Mouse (Mus musculus): ENCODE measurements around the gene Sox13. TPM values are rescaled to one million over a fixed set of nuclear protein-coding genes. Genes with fewer than 3 reads are reported as not detected.

The Sox13 gene
- polyA plus RNA-seq, 1 experiment from 2014 or later, result 6.7 TPM

DNA sequence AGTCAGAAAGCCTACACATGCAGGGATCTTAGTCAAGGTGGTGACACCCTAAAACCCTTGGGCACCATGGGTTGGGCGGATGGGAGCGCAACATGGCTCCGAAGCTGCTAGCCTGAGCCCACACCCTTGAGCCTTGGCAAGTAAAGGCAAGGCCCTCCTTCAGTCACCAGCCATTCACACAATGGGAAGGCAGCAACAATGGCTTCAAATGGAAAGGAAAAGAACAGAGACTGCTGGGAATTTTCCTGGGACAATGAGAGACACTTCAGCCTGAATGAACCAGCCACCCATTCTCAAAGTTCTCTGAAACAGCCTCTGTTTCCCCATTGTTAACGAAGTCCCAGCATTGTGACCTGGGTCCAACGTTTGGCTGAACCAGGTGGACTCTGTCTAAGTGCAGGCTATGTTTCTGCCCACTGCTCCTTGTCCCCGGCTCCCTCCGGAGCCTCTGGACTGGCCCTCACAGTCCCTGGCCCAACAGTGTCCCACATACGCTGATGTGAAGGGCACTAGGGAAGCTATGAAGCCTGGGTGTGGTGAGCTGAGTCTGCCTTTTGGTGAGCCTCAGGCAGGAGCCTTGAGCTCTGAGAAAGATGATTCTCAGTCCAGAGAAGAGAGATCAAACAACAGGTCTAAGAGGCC lies 12.6 kb downstream of the Sox13 start:
- ATAC-seq (ENCODE audit: low read depth), result no peak
- H3K36me3 ChIP-seq (ENCODE audit: control insufficient read depth, insufficient read depth, low read length), result no peaks in the 10 kb centered on the region
- no peaks in the 10 kb centered on the region for H3K27me3 ChIP-seq (ENCODE audit: control insufficient read depth, insufficient read depth, low read depth, low read length)
- H3K4me2 ChIP-seq (ENCODE audit: low read depth, low read length), result no peak overlapping the region
- 78% methylated on average over 8 of the region's 8 CpGs for WGBS
- no peak overlapping the region for H3K4me3 ChIP-seq (ENCODE audit: low read length)
- no peak overlapping the region for H3K27ac ChIP-seq (ENCODE audit: low read length)
- H3K9ac ChIP-seq (ENCODE audit: low read length), result no peak overlapping the region
- peaks cover 34% of the 10 kb centered on the region for H3K4me1 ChIP-seq (replicated peaks; ENCODE audit: control insufficient read depth, insufficient read depth, low read length)
- H3K9me3 ChIP-seq (ENCODE audit: control insufficient read depth, low read length), result no peaks in the 10 kb centered on the region

DNA sequence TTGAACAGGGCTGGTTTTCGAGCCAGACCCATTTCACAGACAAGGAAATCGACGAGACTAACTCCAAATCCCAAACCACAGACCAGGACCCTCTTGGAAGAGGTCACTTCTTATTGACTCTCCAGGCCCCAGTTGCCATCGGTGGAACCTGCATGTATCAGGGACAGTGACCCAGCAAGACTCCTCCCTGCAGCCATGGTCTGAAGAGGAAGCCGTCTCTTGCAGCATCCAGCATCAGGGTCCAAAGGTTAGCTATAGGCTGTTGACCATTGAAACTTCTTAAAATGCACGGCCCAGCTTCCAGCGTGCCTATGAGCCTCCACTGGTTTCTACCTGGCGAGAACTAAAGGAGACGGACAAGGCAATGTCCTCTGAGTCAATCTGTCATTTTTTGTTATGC lies 14.4 kb downstream of the Sox13 start:
- no peaks in the 10 kb centered on the region for H3K9me3 ChIP-seq (ENCODE audit: control insufficient read depth, low read length)
- H3K27me3 ChIP-seq (ENCODE audit: control insufficient read depth, insufficient read depth, low read depth, low read length), result no peaks in the 10 kb centered on the region
- ATAC-seq (ENCODE audit: low read depth), result no peak
- no peak overlapping the region for H3K4me2 ChIP-seq (ENCODE audit: low read depth, low read length)
- H3K4me1 ChIP-seq (replicated peaks; ENCODE audit: control insufficient read depth, insufficient read depth, low read length), result peaks cover 28% of the 10 kb centered on the region
- H3K4me3 ChIP-seq (ENCODE audit: low read length), result no peak overlapping the region
- H3K36me3 ChIP-seq (ENCODE audit: control insufficient read depth, insufficient read depth, low read length), result no peaks in the 10 kb centered on the region
- no peak overlapping the region for H3K9ac ChIP-seq (ENCODE audit: low read length)
- 69% methylated on average over 9 of the region's 9 CpGs for WGBS
- no peak overlapping the region for H3K27ac ChIP-seq (ENCODE audit: low read length)

DNA sequence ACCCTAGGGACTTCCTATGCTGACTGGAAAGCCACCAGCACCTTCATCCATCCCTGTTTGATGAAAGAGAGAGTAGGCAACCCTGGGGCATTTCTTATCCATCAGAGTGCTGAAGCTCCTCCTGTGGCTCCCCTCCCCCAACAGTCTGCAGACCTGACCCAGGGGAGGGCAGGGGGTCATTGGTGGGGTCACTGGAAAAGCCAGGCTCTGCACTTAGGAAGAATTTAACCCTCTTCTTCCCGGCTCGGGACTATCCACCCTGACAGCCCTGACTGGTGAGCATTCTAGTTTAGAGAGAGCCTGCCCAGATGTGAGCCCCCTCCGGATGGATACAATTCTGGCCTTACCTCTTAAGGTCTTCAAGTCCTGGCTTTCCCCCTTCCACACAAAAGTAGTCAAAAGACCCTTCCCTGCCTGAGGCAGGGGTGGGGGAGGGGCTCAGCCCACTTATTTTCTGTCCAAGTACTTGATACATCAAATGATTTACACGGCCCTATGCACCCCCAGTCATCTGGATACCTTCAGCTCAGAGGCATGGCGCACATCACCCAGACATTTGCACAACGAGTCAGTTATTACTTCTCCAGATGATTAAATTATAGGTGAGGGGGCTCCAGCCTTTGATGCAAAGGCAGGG lies 15.2 kb downstream of the Sox13 start:
- no peak for ATAC-seq (ENCODE audit: low read depth)
- 33% methylated on average over 6 of the region's 6 CpGs for WGBS
- Histone ChIP-seq H3K9me3 (ENCODE audit: control insufficient read depth, low read length) (no peaks in the 10 kb centered on the region), H3K4me3 (ENCODE audit: low read length) (no peak overlapping the region), H3K9ac (ENCODE audit: low read length) (no peak overlapping the region), H3K27me3 (ENCODE audit: control insufficient read depth, insufficient read depth, low read depth, low read length) (no peaks in the 10 kb centered on the region), H3K4me1 (replicated peaks; ENCODE audit: control insufficient read depth, insufficient read depth, low read length) (peaks cover 26% of the 10 kb centered on the region), H3K27ac (ENCODE audit: low read length) (no peak overlapping the region), H3K36me3 (ENCODE audit: control insufficient read depth, insufficient read depth, low read length) (no peaks in the 10 kb centered on the region), H3K4me2 (ENCODE audit: low read depth, low read length) (no peak overlapping the region)

DNA sequence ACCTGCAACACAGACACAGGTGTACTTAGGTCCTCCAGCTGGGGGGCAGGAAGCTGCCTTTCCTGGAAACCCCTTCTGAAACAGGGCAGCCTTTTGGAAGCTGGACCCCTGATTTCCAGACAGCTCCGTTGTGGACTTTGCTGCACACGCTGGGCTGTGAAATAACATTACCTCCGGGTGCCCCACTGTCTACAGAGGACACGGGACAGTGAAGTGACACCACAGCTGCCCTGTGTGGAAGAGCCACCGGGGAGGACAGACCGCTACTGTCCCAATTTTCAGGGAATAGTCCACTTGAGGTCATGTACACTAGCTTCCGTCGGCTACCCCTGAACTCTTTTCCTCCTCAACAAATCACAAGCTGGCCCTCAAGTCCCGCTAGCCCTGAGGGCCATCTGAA lies 15.9 kb downstream of the Sox13 start:
- 48% methylated on average over 9 of the region's 9 CpGs for WGBS
- Histone ChIP-seq H3K4me3 (ENCODE audit: low read length) (no peak overlapping the region), H3K9ac (ENCODE audit: low read length) (no peak overlapping the region), H3K27me3 (ENCODE audit: control insufficient read depth, insufficient read depth, low read depth, low read length) (no peaks in the 10 kb centered on the region), H3K9me3 (ENCODE audit: control insufficient read depth, low read length) (no peaks in the 10 kb centered on the region), H3K4me1 (replicated peaks; ENCODE audit: control insufficient read depth, insufficient read depth, low read length) (peaks cover 20% of the 10 kb centered on the region), H3K4me2 (ENCODE audit: low read depth, low read length) (no peak overlapping the region), H3K27ac (ENCODE audit: low read length) (no peak overlapping the region), H3K36me3 (ENCODE audit: control insufficient read depth, insufficient read depth, low read length) (no peaks in the 10 kb centered on the region)
- ATAC-seq (ENCODE audit: low read depth), result no peak

DNA sequence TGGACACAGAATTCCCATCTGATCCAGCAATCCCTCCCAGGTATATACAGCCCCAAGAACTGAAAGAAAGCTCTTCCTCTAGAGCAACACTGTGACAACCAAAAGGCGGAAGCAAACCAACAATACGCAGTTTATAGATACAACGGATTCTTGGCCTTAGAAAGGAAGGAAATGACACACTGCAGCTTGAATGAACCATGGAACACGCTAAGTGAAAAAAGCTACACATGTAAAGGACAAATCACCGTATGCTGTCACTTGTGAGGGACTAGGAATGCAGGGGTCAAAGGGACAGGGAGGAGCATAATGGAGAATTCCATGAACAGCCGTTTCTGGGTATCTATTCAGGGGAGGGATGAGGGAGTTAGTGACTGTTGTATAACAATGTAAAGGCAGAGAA lies 16.7 kb downstream of the Sox13 start:
- peak overlapping the region; percentile 69 for H3K27ac ChIP-seq (ENCODE audit: low read length)
- H3K27me3 ChIP-seq (ENCODE audit: control insufficient read depth, insufficient read depth, low read depth, low read length), result no peaks in the 10 kb centered on the region
- no peak overlapping the region for H3K4me3 ChIP-seq (ENCODE audit: low read length)
- no peak overlapping the region for H3K4me2 ChIP-seq (ENCODE audit: low read depth, low read length)
- H3K9me3 ChIP-seq (ENCODE audit: control insufficient read depth, low read length), result no peaks in the 10 kb centered on the region
- 0 out of 2 replicates have a peak, but pooled peaks have one; percentile 37 for ATAC-seq (ENCODE audit: low read depth)
- WGBS, result 50% methylated on average over 6 of the region's 6 CpGs
- H3K36me3 ChIP-seq (ENCODE audit: control insufficient read depth, insufficient read depth, low read length), result no peaks in the 10 kb centered on the region
- peaks cover 11% of the 10 kb centered on the region for H3K4me1 ChIP-seq (replicated peaks; ENCODE audit: control insufficient read depth, insufficient read depth, low read length)
- H3K9ac ChIP-seq (ENCODE audit: low read length), result no peak overlapping the region

DNA sequence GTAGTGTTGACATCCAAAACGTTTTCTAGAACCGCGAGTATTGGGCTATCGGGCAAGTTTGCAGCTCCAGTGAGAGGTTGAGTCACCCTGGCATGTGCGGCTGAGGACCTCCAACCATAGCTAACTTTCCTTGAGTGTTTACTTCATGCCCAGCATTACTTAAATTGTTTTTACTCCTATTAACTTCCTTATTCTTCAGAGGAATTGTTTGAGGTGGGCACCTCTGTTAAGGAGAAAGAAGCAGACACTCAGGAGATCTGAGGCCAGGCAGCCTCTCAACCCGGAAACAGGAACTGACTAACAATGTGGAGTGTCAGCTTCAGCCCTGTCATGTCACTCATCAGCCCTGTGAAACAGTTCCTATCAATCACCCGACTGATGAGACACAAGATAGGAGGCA lies 17.6 kb downstream of the Sox13 start:
- WGBS, result 49% methylated on average over 7 of the region's 7 CpGs
- H3K27ac ChIP-seq (ENCODE audit: low read length), result peak overlapping the region; percentile 69

DNA sequence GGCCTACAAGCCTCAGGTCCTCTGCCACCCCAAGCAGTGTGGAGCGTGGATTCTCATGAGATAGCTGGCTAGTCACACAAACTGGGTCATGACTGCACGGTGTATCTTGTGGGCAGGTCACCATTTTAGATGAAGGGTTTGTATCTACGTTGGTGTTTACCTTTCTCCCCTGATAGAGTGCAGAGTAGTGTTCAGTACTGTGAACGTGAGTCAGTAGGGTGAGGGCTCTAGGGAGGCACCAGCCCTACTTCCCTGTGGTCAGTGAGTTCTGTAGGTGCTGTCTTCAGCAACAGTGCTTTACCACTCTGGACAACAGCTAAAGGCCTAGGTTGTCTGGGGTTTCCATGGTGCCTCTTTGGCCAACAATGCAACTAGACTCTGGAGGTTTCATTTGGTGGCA lies 20.2 kb downstream of the Sox13 start:
- Histone ChIP-seq H3K9me3 (ENCODE audit: control insufficient read depth, low read length) (no peaks in the 10 kb centered on the region), H3K4me1 (replicated peaks; ENCODE audit: control insufficient read depth, insufficient read depth, low read length) (peaks cover 17% of the 10 kb centered on the region), H3K4me2 (ENCODE audit: low read depth, low read length) (no peak overlapping the region), H3K4me3 (ENCODE audit: low read length) (no peak overlapping the region), H3K27ac (ENCODE audit: low read length) (no peak overlapping the region), H3K27me3 (ENCODE audit: control insufficient read depth, insufficient read depth, low read depth, low read length) (no peaks in the 10 kb centered on the region), H3K9ac (ENCODE audit: low read length) (no peak overlapping the region), H3K36me3 (ENCODE audit: control insufficient read depth, insufficient read depth, low read length) (no peaks in the 10 kb centered on the region)
- 51% methylated on average over 4 of the region's 4 CpGs for WGBS
- no peak for ATAC-seq (ENCODE audit: low read depth)

More for the DNA sequence above, 17.6 kb downstream of the Sox13 start:
- Histone ChIP-seq H3K4me1 (replicated peaks; ENCODE audit: control insufficient read depth, insufficient read depth, low read length) (peaks cover 11% of the 10 kb centered on the region), H3K9ac (ENCODE audit: low read length) (no peak overlapping the region), H3K9me3 (ENCODE audit: control insufficient read depth, low read length) (no peaks in the 10 kb centered on the region), H3K36me3 (ENCODE audit: control insufficient read depth, insufficient read depth, low read length) (no peaks in the 10 kb centered on the region), H3K4me2 (ENCODE audit: low read depth, low read length) (no peak overlapping the region), H3K27me3 (ENCODE audit: control insufficient read depth, insufficient read depth, low read depth, low read length) (no peaks in the 10 kb centered on the region), H3K4me3 (ENCODE audit: low read length) (no peak overlapping the region)
- ATAC-seq (ENCODE audit: low read depth), result no peak

DNA sequence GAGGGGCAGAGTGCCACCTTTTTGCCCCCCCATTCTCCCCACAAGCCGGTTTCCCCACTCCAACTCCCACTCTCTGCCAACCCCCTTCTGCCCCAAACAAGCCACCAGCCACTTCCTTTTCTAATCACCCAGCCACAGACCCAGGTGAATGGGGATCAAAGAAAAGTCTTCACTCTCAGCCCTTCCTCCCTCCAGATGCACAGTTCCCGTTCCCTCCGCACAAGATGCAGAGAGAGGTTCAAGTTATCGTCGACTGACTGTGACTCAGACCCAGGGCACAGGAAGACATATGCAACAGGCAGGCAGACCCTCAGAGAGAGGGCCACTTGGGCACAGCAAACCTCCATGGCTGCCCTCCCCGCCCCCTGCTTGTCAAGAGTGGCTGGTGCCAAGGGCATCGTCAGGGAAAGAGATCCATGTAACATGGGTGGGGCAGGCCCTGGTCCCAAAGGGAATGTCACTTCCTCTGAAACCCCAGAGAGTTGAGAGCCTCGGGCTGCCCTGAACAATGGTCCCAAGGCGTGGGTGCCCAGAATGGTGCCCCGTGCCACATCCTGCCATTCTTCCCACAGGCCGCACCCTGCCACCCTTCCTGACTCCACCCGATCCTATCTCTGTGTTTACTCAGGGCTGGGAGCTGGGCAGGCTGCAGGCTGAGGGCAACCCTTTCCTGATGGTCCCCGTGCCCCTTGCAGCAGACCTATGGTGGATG lies 24.0 kb downstream of the Sox13 start:
- Histone ChIP-seq H3K27ac (ENCODE audit: low read length) (peak overlapping the region; percentile 52), H3K4me3 (ENCODE audit: low read length) (no peak overlapping the region), H3K4me2 (ENCODE audit: low read depth, low read length) (no peak overlapping the region), H3K27me3 (ENCODE audit: control insufficient read depth, insufficient read depth, low read depth, low read length) (no peaks in the 10 kb centered on the region), H3K9me3 (ENCODE audit: control insufficient read depth, low read length) (no peaks in the 10 kb centered on the region), H3K36me3 (ENCODE audit: control insufficient read depth, insufficient read depth, low read length) (no peaks in the 10 kb centered on the region), H3K9ac (ENCODE audit: low read length) (no peak overlapping the region), H3K4me1 (replicated peaks; ENCODE audit: control insufficient read depth, insufficient read depth, low read length) (peaks cover 14% of the 10 kb centered on the region)
- WGBS, result 51% methylated on average over 13 of the region's 13 CpGs
- peak; percentile 65 for ATAC-seq (ENCODE audit: low read depth)

DNA sequence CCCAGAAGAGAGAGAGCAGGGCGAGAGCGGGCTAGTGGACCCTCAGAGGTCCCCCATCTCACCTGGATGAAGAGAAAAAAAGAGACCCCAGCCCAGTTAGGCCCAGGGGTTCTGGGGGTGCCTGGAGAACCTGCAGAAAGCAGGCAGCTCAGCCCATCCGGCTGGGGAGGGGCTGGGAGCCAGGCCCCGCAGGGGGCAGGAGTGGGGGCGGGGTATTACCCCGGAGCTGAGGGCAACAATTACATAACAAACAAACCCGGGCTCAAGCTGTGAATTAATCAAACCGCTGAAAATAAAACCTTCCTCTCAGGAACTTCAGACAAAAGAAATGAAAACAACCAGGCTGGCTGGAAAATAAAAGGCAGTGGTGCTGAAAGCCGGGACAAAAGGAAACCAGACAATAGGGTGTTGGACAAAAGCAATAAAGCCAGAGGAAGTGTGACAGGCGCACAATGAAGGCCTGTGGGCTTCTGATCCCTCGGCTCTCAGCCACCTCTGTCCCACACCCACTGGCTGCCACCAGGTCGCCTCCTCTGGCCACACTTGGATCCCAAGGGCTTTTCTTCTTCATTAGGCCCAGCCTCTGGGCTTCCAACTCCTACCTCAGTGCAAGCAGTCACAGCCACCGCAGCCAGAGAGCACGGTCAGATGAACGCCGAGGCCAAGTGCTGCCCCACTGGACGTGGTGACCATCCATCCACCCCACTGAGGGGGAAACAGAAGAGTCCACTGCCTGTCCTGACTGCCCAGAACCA lies 26.5 kb downstream of the Sox13 start:
- no peak overlapping the region for H3K4me2 ChIP-seq (ENCODE audit: low read depth, low read length)
- H3K27me3 ChIP-seq (ENCODE audit: control insufficient read depth, insufficient read depth, low read depth, low read length), result no peaks in the 10 kb centered on the region
- WGBS, result 21% methylated on average over 17 of the region's 17 CpGs
- H3K9ac ChIP-seq (ENCODE audit: low read length), result peak overlapping the region; percentile 38; the same call in 1 of the 2 replicates
- peak overlapping the region; percentile 60 for H3K27ac ChIP-seq (ENCODE audit: low read length)
- no peaks in the 10 kb centered on the region for H3K9me3 ChIP-seq (ENCODE audit: control insufficient read depth, low read length)
- H3K4me3 ChIP-seq (ENCODE audit: low read length), result no peak overlapping the region
- H3K36me3 ChIP-seq (ENCODE audit: control insufficient read depth, insufficient read depth, low read length), result peaks cover 3% of the 10 kb centered on the region; the same call in 1 of the 2 replicates
- peaks cover 14% of the 10 kb centered on the region for H3K4me1 ChIP-seq (replicated peaks; ENCODE audit: control insufficient read depth, insufficient read depth, low read length)
- peak; percentile 70 for ATAC-seq (ENCODE audit: low read depth)
